Mouse (Mus musculus): ENCODE measurements at regions not wholly inside any gene's neighbourhood (a gene's known extent, or its start where the extent isn't known, plus 50 kb on each side); places are given as distances from the start of the nearest gene placed in this dataset.
A peak's percentile ranks its signal among the peaks of the same experiment; 100 is the strongest.

DNA sequence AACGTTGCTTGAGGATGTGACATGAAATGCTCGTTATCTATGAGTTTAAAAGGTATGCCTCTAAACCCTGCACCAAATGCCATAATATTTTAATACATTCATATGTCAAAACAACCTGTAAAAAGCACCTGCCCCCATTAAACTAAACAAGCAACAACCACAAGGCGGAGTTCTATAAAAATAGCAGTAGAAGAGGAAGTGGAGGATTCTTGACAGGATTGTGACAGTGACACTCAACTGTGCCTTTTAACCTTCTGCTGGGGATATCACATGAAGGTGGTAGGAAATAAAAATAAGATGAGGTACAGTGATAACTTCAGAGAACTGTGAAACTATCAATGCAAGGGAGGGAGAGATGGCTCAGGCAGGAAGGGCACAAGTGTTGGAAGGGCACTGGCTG lies 58.6 kb upstream of the Dbx2 start:
- DNase-seq = no peak

- no peak for DNase-seq
Observed at GRCm38 (mm10) chr15:95715941-95716340, 60.2 kb upstream of the Dbx2 start.

GRCm38 (mm10) chr15:95723699-95724098 lies 66.9 kb upstream of the Ano6 start:
- no peak for DNase-seq

- peak; percentile 80 for DNase-seq
Observed at GRCm38 (mm10) chr15:95725866-95726265, 64.8 kb upstream of the Ano6 start.

- DNase-seq = no peak
Observed at GRCm38 (mm10) chr15:95726516-95726915, 64.1 kb upstream of the Ano6 start.

- no peak for DNase-seq
Observed at GRCm38 (mm10) chr15:95735746-95736145, 54.9 kb upstream of the Ano6 start.
